ENCODE assay signal across 16 mouse cellular contexts in the genomic region with DNA sequence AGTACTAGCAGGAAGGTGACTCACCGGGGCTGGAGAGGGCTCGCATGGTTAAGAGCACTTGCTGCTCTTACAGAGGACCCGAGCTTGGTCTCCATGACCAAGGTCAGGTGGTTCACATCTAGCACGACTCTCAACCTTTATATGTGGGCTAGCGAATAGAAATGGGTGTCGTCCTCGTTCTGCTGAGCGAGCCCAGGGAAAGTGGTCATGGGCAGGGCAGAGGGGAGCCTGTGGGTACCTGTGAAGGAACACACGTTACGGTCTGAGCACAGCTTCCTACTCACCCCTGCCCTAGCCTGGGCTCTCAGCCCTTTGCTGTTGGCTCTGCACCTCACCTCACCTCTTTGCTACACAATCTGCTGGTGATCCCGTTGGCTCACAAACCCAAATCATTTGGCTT. TPM values are rescaled to one million over a fixed set of nuclear protein-coding genes. Genes with fewer than 3 reads are reported as not detected.
"Had no signal": no experiment of that assay in that cellular context is flagged by ENCODE, and none has a peak within 500 bp of the region (broad histone marks: within the 10 kb centered on the region; RNA-seq: fewer than 3 reads in every experiment).

No protein-coding gene starts in this region.

- H3K9ac ChIP-seq: limb, embryonic 12.5 days; liver, embryonic 15.5 days; neural tube, embryonic 12.5 days had no signal

- H3K4me3 ChIP-seq: limb, embryonic 12.5 days; liver, embryonic 15.5 days; myocyte; neural tube, embryonic 12.5 days had no signal

- H3K9me3 ChIP-seq: liver, embryonic 15.5 days; neural tube, embryonic 12.5 days had no signal

- DNase-seq: kidney, adult 8-10 months; kidney, postnatal 25 days; layer of hippocampus, adult 9-11 months; liver; lung, adult 2 months; lung, postnatal 10 days; midbrain, embryonic 14.5 days; retina, postnatal 1 day; right cerebral cortex, postnatal 4 days had no signal

- H3K4me2 ChIP-seq: limb, embryonic 12.5 days; neural tube, embryonic 12.5 days had no signal

- H3K4me1 ChIP-seq: limb, embryonic 12.5 days; neural tube, embryonic 12.5 days had no signal

- ATAC-seq: intestine, postnatal 0 days had no signal

- H3K27me3 ChIP-seq: limb, embryonic 12.5 days; liver, embryonic 15.5 days; neural tube, embryonic 12.5 days had no signal

- H3K36me3 ChIP-seq: limb, embryonic 12.5 days; liver, embryonic 15.5 days; neural tube, embryonic 12.5 days had no signal

- H3K27ac ChIP-seq: limb, embryonic 12.5 days; liver, embryonic 15.5 days; macrophage; neural tube, embryonic 12.5 days had no signal

RNA-seq across cellular contexts. Expression of a gene that starts 22.9 kb away (rescaled TPM):
- polyA plus RNA-seq: intestine, postnatal 0 days; kidney, embryonic 16.5 days; limb, embryonic 12.5 days; lung, adult 2 months; macrophage; midbrain, embryonic 14.5 days; myocyte had no signal
